Mouse (Mus musculus): ENCODE data around the gene E130218I03Rik.

E130218I03Rik gene

GRCm38 (mm10) chr4:134243516-134244250, at the start of gene E130218I03Rik:
Gene E130218I03Rik, plus strand, starts transcription at chr4:134243662.
- DNase-seq = no peak

GRCm38 (mm10) chr4:134199371-134199770, 44.1 kb upstream of the E130218I03Rik start:
- DNase-seq = no peak

- no peak for DNase-seq
These were observed 40.6 kb upstream of the E130218I03Rik start, which contains the start of gene Gm7534 for GRCm38 (mm10) chr4:134202904-134203303. Gene Gm7534, minus strand, starts transcription at chr4:134203004.

GRCm38 (mm10) chr4:134203340-134203896, 40.0 kb upstream of the E130218I03Rik start:
- DNase-seq = no peak

GRCm38 (mm10) chr4:134206488-134207053, 36.9 kb upstream of the E130218I03Rik start:
- DNase-seq = no peak

- no peak for DNase-seq
These were observed 20.5 kb upstream of the E130218I03Rik start for GRCm38 (mm10) chr4:134222793-134223600.

- DNase-seq = no peak
These were observed 16.3 kb upstream of the E130218I03Rik start, which contains the start of gene Catsper4 for GRCm38 (mm10) chr4:134227194-134227593. Gene Catsper4, minus strand, starts transcription at chr4:134227383.

- DNase-seq = no peak
These were observed 13.0 kb upstream of the E130218I03Rik start for GRCm38 (mm10) chr4:134230431-134230830.

- no peak for DNase-seq
These were observed 8.6 kb upstream of the E130218I03Rik start for GRCm38 (mm10) chr4:134234876-134235275.

GRCm38 (mm10) chr4:134237582-134238278, 5.7 kb upstream of the E130218I03Rik start:
- no peak for DNase-seq

- peak; percentile 89 to 95 for DNase-seq
These were observed 5.2 kb upstream of the E130218I03Rik start, which contains the start of gene Cnksr1 for GRCm38 (mm10) chr4:134238279-134238651. Gene Cnksr1, minus strand, starts transcription at chr4:134238399.

- no peak for DNase-seq
These were observed 4.8 kb upstream of the E130218I03Rik start for GRCm38 (mm10) chr4:134238686-134239085.

GRCm38 (mm10) chr4:134245148-134245843, 1.8 kb downstream of the E130218I03Rik start, which contains the start of gene Zfp593:
Gene Zfp593, minus strand, starts transcription at chr4:134245592.
- DNase-seq = peak; percentile 94 to 97

- no peak for DNase-seq
These were observed 2.8 kb downstream of the E130218I03Rik start for GRCm38 (mm10) chr4:134246256-134246655.

- DNase-seq = no peak
These were observed 3.3 kb downstream of the E130218I03Rik start, which contains the start of gene Gm30191 for GRCm38 (mm10) chr4:134246719-134247258. Gene Gm30191, plus strand, starts transcription at chr4:134246935.

- DNase-seq = peak; percentile 80 to 86
These were observed 6.2 kb downstream of the E130218I03Rik start for GRCm38 (mm10) chr4:134249651-134250050.

GRCm38 (mm10) chr4:134250116-134250929, 6.9 kb downstream of the E130218I03Rik start:
- DNase-seq = no peak

- DNase-seq = no peak
These were observed 7.4 kb downstream of the E130218I03Rik start for GRCm38 (mm10) chr4:134250930-134251240.

GRCm38 (mm10) chr4:134251241-134252130, 8.0 kb downstream of the E130218I03Rik start:
- peak; percentile 52 to 62 for DNase-seq

Data from lung, postnatal 4 days (tissue).